In genomic region chrX:105670531-105670930, GRCm38 (mm10) we compare ENCODE assay signal across 24 mouse cellular contexts.
"Had no signal": no experiment of that assay in that cellular context is flagged by ENCODE, and none has a peak within 500 bp of the region (broad histone marks: within the 10 kb centered on the region; RNA-seq: fewer than 3 reads in every experiment).

No protein-coding gene starts in this region.

- H3K4me3 ChIP-seq: layer of hippocampus, adult 2 months; limb, embryonic 10.5 days; limb, embryonic 13.5 days; liver, embryonic 12.5 days; liver, embryonic 15.5 days; lung, embryonic 15.5 days; midbrain, embryonic 12.5 days; midbrain, embryonic 15.5 days; neural tube, embryonic 12.5 days; neural tube, embryonic 15.5 days had no signal

- H3K9me3 ChIP-seq: limb, embryonic 10.5 days; limb, embryonic 13.5 days; liver, embryonic 12.5 days; liver, embryonic 15.5 days; lung, embryonic 15.5 days; midbrain, embryonic 12.5 days; midbrain, embryonic 15.5 days; neural tube, embryonic 12.5 days; neural tube, embryonic 15.5 days had no signal

- ATAC-seq: liver, embryonic 12.5 days; midbrain, embryonic 15.5 days had no signal

- H3K4me2 ChIP-seq: limb, embryonic 13.5 days; liver, embryonic 12.5 days; liver, embryonic 15.5 days; lung, embryonic 15.5 days; midbrain, embryonic 12.5 days; midbrain, embryonic 15.5 days; neural tube, embryonic 12.5 days; neural tube, embryonic 15.5 days had no signal

- H3K4me1 ChIP-seq: limb, embryonic 10.5 days; limb, embryonic 13.5 days; liver, embryonic 12.5 days; liver, embryonic 15.5 days; lung, embryonic 15.5 days; midbrain, embryonic 12.5 days; midbrain, embryonic 15.5 days; neural tube, embryonic 12.5 days; neural tube, embryonic 15.5 days had no signal

- H3K36me3 ChIP-seq: limb, embryonic 10.5 days; limb, embryonic 13.5 days; liver, embryonic 12.5 days; liver, embryonic 15.5 days; lung, embryonic 15.5 days; midbrain, embryonic 12.5 days; midbrain, embryonic 15.5 days; neural tube, embryonic 12.5 days; neural tube, embryonic 15.5 days had no signal

- DNase-seq: kidney, postnatal 25 days; layer of hippocampus, adult 9-11 months; liver; lung, adult 18-20 months; lung, postnatal 10 days; lung, postnatal 4 days; right cerebral cortex, adult 18-20 months; right cerebral cortex, postnatal 14 days; right cerebral cortex, postnatal 4 days; thymus, adult 2 months; thymus, postnatal 14 days; thymus, postnatal 4 days had no signal

- H3K27me3 ChIP-seq: liver, embryonic 12.5 days; liver, embryonic 15.5 days; lung, embryonic 15.5 days; midbrain, embryonic 15.5 days; neural tube, embryonic 12.5 days; neural tube, embryonic 15.5 days had no signal

- H3K9ac ChIP-seq: limb, embryonic 13.5 days; liver, embryonic 12.5 days; liver, embryonic 15.5 days; lung, embryonic 15.5 days; midbrain, embryonic 12.5 days; midbrain, embryonic 15.5 days; neural tube, embryonic 12.5 days; neural tube, embryonic 15.5 days had no signal

- H3K27ac ChIP-seq: kidney, postnatal 0 days; layer of hippocampus, adult 2 months; limb, embryonic 10.5 days; limb, embryonic 13.5 days; liver, embryonic 12.5 days; liver, embryonic 15.5 days; lung, embryonic 15.5 days; midbrain, embryonic 12.5 days; midbrain, embryonic 15.5 days; neural tube, embryonic 12.5 days; neural tube, embryonic 15.5 days; stomach, postnatal 0 days had no signal
